Mouse (Mus musculus) c-Kit-negative CD71-positive TER-119-positive erythroid progenitor cells, embryonic 14.5 days (primary cell): ENCODE data around the gene Zfp398.

Source experiments
- DNase-seq: peaks from one replicate; pipeline ENCODE4 v3.0.0-alpha.2; 2013; ENCODE audit warnings: low read depth, low spot score

Gene Zfp398

DNA sequence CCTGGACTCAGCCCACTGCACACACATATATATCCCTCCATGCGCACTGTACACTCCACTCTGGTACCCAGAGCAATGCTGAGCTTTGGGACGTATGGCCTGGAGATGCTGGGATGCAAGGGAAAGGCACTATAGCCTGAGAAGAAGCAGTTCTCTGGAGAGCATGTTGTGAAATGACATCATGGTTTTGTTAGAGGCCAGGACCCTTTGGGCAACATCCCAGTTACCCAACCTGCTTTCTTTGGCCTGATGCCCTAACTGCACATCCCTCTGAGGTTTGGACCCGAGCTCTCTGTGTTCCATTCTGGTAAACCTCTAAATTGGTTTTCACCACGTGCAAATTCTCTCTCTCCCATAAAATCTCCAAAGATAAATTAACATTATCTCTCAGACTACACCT is 68.1 kb downstream of the Zfp398 start:
- DNase-seq: no peak

DNA sequence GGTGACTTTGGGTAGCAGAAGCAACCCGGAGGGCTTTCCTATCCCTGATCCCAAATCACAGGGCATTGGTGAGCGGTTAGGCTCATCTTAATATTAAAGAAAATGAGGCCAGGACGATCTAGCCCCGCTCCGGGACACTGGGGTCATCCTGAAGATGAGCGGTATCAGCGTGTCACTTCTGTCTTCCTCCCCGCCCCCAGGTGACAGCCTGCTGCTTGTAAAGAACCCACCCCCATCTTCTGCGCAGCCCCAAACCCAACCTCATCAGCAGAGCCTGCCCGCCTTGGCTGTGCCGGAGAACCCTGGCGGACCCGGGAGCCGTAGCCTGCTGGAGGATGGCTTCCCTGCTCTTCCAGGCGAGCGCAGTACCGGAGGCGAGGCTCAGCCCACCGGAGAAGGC is 68.9 kb downstream of the Zfp398 start:
- no peak for DNase-seq

DNA sequence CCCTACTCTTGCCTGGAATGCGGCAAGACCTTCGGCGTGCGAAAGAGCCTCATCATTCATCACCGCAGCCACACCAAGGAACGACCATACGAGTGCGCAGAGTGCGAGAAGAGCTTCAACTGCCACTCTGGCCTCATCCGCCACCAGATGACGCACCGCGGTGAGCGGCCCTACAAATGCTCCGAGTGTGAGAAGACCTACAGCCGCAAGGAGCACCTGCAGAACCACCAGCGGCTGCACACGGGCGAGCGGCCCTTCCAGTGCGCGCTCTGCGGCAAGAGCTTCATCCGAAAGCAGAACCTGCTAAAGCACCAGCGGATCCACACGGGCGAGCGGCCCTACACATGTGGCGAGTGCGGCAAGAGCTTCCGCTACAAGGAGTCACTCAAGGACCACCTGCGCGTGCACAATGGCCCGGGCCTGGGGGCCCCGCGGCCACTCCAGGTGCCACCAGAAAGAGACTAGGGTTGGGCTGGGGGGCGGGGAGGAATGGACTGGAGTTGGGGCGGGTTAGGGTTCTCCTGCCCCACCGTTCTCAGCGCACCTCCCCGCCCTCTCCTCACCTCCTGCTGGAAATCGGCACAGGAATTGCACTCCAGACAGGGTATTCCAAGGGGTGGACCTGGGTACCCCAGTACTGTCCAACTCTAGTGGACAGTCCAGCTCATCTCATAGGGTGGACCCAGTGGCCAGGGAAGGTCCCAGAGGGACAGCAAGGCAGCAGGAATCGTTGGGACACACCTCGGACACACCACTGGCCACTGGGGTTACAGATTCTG is 69.6 kb downstream of the Zfp398 start:
- DNase-seq: no peak

DNA sequence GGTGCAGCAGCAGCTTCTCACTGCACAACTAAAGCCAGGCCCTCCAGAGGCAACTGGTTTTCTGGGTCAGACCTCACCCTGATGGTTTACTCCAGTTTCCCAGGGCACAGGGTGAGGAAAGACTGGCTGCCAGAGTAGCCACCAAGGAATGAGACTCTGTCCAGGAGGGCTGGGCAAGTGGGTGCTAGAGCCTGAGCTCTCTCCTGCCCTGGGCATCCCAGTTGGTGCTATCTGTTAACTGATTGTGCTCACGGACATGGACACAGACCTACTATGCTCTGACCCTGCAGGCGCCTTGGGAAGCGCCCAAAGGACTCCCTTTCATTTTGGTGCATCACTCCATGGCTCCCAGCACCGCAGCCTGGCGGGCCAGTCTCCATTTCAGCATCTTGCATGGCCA is 70.9 kb downstream of the Zfp398 start:
- no peak for DNase-seq

DNA sequence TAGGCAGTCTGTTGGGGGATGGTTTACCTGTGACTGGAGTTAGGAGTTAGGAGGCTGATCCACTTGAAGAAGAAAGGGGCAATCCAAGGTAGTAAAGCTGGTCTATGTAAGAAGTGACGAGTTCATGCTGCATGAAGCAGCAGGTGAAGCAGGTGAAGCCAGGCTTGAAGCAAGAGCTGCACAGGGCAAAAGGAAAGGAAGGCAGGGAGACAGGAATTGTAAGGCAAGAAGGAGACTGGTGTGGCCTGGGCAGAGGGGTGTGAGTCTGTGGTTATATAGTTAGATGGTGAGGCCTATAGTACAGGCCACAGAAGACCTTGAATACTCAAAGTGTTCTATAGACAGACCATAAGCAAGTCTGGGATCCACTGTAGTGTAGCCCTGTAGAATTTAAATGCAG is 73.5 kb downstream of the Zfp398 start:
- no peak for DNase-seq

DNA sequence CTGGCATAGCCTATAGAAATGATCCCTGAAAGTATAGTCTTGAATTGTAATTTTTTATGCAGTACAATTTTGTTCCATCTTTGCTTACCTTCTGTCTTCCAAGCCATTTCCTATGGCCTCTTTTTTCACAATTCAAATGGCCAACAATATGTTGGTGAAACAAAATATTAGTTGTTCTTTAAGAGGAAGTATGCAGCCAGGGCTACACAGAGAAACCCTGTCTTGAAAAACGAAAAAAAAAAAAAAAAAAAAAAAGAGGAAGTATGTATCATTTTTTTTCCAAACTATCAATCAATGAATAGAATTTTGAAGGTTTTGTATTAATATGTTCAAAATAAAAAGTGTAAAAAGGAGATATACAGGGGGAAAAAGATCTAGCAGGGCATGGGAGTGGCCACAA is 76.2 kb downstream of the Zfp398 start:
- no peak for DNase-seq

DNA sequence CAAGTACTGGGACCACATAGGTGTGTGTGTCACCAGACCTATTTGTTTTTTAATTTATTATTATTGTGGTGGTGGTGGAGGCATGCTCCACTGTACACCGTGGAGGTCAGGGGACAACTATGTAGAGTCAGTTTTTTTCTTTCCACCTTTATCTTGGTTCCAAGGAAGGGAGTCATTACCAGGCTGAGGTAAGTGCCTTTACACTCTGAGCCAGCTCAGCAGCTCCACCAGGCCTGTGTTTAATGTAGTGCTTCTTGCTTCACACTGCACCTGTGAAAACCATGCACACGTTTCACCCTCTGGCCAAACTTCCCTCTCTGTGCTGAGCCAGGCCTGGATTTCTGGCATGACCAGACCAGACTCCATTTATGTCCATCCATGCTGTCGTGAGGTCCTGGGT is 77.5 kb downstream of the Zfp398 start:
- DNase-seq: no peak

DNA sequence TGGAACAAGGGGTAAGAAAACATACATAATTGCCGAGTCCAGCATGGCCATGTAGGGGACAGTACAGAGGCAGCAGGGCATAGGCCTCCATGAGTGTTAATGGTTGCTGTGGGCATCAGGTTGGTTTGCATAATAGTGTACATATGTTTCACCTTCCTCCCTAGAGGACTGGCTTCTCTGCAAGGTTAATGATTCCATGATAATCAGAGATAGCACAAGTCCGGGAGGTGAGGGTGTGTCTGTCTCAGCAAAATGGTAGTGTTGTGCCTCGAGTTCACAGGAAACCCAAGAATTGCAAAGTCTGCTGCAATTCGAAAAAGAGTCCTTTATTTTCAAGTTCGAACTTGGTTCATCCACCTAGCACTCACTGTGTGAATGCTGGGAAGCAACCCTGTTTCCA is 81.6 kb downstream of the Zfp398 start:
- DNase-seq: no peak

DNA sequence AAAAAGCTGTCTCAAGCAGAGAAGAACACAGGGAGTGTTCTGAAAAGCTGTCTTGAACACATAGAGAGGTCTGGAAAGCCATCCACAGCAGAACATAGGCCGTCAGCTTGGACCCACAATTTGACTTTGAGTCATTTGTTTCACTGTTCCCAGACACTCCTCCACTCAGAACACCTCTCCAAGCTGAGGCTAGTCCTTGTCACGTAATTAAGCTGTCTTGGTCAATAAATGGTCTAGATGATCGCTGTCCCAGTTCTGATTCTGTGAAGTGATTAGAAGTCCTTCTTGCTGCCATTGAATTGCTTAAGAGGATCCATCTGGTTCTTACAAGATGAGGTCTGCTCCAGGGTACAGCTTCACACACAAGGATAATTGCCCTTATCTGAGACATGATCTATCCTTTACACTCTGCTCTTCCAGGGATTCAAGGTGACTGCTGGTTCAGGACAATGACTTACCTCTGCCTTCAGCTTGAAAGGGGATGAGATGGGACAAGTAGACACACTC is 83.4 kb downstream of the Zfp398 start:
- DNase-seq: no peak

DNA sequence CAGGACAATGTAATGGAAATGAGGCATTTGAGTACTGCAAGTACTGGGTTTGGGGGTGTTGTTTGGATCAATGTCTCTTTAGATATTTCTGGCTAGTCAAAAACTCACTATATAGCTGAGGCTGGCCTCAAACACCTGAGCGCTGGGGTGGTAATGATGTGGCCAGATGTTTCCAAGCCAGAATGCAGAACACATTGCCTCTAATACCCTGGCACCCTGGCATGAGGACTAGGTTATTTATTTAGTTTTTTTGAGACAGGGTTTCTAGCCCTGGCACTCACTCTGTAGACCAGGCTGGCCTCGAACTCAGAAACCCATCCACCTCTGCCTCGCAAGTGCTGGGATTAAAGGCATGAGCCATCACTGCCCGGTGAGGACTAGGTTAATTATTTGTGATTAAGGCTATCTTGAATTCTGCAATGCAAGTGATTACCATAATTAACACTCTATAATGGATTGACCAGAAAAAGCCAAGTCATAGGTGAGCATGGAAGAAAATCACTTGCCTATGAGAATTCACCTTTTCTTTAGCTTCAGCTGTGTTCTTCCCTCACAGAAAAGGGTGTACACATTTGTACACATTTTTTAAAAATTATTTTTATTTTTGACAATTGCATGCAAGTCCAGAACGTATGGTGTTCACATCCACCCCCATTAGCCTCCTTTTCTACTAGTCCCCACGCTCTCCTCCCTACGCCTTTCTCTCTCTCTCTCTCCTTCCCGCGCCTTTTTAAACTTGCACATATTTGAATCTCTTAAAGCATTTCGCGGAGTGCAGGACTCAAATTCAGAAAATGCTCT is 84.4 kb downstream of the Zfp398 start:
- DNase-seq: no peak

DNA sequence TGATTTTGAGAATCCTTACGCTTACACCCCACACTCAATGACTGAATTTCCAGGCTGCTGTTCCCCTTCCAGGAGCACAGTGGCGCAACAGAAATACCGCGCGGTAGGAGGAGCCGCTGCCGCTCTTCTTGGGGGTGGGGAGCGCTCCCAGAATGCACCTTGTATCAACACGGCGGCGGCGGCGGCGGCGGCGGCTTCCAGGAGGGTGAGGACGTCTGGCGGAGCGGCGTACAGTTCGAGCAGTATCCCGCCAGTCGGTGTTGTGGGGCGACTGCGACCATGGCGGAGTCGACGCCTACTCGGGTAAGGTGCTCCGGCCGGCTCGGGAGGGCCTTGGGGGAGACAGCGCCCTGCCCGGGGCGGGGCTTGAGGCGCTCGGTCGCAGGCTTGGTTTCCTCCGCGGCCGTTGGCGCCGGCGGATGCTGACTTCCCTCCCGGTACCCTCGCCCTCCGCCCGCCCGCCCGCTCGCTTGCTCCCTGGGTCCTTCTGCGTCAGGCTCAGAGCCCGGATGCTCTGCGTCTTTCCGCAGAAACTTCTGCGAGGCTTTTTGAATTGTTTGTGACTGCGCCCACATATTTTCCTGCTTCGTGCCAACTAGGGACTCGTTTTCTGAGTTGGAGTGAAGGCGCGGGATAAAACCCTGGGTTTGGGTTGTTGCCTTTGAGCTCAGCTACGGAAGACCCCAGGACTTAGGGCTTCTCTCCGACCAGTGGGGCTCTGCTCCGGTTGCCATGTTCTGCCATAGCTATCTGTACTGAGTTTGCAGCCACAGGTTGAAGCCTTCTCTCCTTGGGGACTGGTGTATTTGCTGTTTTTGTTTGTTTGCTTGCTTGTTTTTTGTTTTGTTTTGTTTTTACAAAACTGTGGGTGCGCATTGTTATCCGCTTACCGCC is 85.2 kb downstream of the Zfp398 start, which contains the start of gene Zfp212:
Gene Zfp212, plus strand, starts transcription at position 30 of the 894 bp plus-strand sequence.
- DNase-seq: peak; percentile 79
